Mouse (Mus musculus): ENCODE data around the gene Dnah1. TPM values are rescaled to one million over a fixed set of nuclear protein-coding genes. Genes with fewer than 3 reads are reported as not detected.

Gene Dnah1
- polyA plus RNA-seq, 1 experiment, result 0.02 TPM

GRCm38 (mm10) chr14:31217666-31218065 is 106.0 kb downstream of the Dnah1 start, which contains the start of gene Sema3g:
Sema3g (plus strand) TSS chr14:31217860.
- TF ChIP-seq MYOG (IDR thresholded peaks at IDR 0.05; ENCODE audit: control insufficient read depth in 1 of 3, insufficient read depth in 1 of 3, insufficient read length in 2 of 3, low read depth in 2 of 3) (no peak), REST (IDR thresholded peaks at IDR 0.05; ENCODE audit: insufficient read depth, insufficient read length) (no peak), SRF (IDR thresholded peaks at IDR 0.05; ENCODE audit: control insufficient read depth, insufficient read length, low read depth) (peak; percentile 80), POLR2A (IDR thresholded peaks at IDR 0.05; ENCODE audit: insufficient read length, low read depth) (peak; percentile 20)
- no peak within 1 kb of the TSS for H3K4me3 ChIP-seq
- peak within 1 kb of the TSS; percentile 57 for H3K4me2 ChIP-seq (ENCODE audit: low read depth)
- no peaks in the 10 kb centered on the region for H3K79me2 ChIP-seq (ENCODE audit: control insufficient read depth, insufficient read depth)
- peaks cover 10% of the 10 kb centered on the region for H3K27me3 ChIP-seq (ENCODE audit: control insufficient read depth, insufficient read depth, insufficient read length)
- H3ac ChIP-seq (ENCODE audit: control insufficient read depth, insufficient read length), result no peak within 1 kb of the TSS
- H3K36me3 ChIP-seq (ENCODE audit: control insufficient read depth, insufficient read depth), result no peaks in the 10 kb centered on the region

DNA sequence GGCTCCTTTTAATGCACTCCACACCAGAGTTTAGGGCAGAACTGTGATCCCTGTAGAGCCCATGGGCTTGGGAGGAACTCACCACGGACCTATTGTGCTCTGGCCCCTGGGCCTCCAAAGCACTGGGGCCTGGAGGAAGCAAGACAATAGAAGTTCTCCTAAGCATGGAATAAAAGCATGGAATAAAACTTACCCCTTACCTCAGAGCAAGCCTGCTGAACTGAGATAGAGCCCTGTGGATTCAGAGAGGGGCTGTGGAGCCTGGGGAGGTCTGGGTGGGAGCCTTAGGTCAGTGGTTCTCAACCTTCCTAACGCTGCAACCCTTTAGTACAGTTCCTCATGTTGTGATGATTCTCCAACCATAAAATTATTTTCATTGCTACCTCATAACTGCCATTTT is 106.8 kb downstream of the Dnah1 start, which contains the start of gene Nisch:
Gene Nisch, minus strand, starts transcription at position 101 of the 400 bp plus-strand sequence.
- Histone ChIP-seq H3K36me3 (ENCODE audit: control insufficient read depth, insufficient read depth) (peaks cover 5% of the 10 kb centered on the region), H3K27me3 (ENCODE audit: control insufficient read depth, insufficient read depth, insufficient read length) (peaks cover 7% of the 10 kb centered on the region), H3K79me2 (ENCODE audit: control insufficient read depth, insufficient read depth) (no peaks in the 10 kb centered on the region), H3K4me3 (no peak within 1 kb of the TSS), H3ac (ENCODE audit: control insufficient read depth, insufficient read length) (no peak within 1 kb of the TSS), H3K4me2 (ENCODE audit: low read depth) (peak within 1 kb of the TSS; percentile 57)
- TF ChIP-seq E2F4 (IDR thresholded peaks at IDR 0.05; ENCODE audit: insufficient read depth) (no peak), MYOG (IDR thresholded peaks at IDR 0.05; ENCODE audit: control insufficient read depth in 1 of 3, insufficient read depth in 1 of 3, insufficient read length in 2 of 3, low read depth in 2 of 3) (no peak), REST (IDR thresholded peaks at IDR 0.05; ENCODE audit: insufficient read depth, insufficient read length) (no peak), TCF12 (IDR thresholded peaks at IDR 0.05; ENCODE audit: insufficient read depth, poor library complexity, severe bottlenecking) (no peak), TCF3 (IDR thresholded peaks at IDR 0.05; ENCODE audit: insufficient read length, low read depth) (no peak), POLR2A (IDR thresholded peaks at IDR 0.05; ENCODE audit: insufficient read length, low read depth) (no peak), MAX (IDR thresholded peaks at IDR 0.05; ENCODE audit: low read depth) (no peak), MYOD1 (IDR thresholded peaks at IDR 0.05; ENCODE audit: control insufficient read depth in 1 of 3, insufficient read length in 2 of 3, low read depth in 2 of 3) (no peak), SRF (IDR thresholded peaks at IDR 0.05; ENCODE audit: control insufficient read depth, insufficient read length, low read depth) (no peak), USF1 (IDR thresholded peaks at IDR 0.05; ENCODE audit: low read depth) (no peak), CEBPB (IDR thresholded peaks at IDR 0.05; ENCODE audit: insufficient read depth, poor library complexity, severe bottlenecking) (no peak), POLR2AphosphoS2 (IDR thresholded peaks at IDR 0.05; ENCODE audit: insufficient read length, low read depth) (no peak)

DNA sequence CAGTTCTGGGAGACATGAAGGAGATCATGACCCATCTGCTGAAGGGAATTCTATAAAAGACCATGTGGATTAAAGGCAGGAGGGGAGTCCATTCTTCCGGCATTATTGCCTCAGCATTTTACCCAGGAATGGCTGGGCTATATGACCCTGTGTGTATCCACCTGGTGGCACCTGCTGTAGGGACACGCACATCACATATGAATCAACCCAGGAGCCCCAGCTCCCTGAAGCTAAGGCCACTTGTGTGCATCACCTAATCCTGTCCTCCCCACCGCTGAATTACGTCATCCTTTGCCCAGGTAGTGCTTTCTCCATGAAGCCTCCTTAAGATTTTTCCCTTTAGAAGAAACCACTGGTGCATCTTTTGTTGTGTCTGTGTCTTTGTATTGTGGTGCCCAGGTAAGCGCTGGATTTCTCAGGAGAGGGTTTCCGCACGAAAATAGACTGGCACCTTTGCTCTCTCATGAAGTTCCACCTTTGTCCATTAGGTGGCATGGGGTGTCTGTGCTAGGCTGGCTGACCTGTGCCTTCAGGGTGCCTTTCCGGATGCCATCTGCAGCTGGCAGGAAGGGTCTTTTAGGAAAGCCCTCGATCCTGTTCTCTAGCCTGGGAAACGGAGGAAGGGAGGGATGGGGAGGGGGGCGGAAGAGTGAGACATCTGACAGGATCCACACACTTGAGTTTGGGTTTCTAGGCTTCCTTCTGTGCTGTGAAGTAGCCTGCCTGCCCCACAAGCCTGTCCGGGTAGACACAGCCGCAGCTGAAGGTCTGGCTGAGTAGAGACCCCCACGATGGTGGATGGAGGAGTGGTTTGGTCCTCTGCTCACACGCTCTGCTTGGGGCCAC is 108.3 kb downstream of the Dnah1 start:
- H3K4me2 ChIP-seq (ENCODE audit: low read depth), result no peak overlapping the region
- TF ChIP-seq MYOG (IDR thresholded peaks at IDR 0.05; ENCODE audit: control insufficient read depth in 1 of 3, insufficient read depth in 1 of 3, insufficient read length in 2 of 3, low read depth in 2 of 3) (no peak), CEBPB (IDR thresholded peaks at IDR 0.05; ENCODE audit: insufficient read depth, poor library complexity, severe bottlenecking) (0 out of 2 replicates have a peak, but pooled peaks have one; percentile 8)

DNA sequence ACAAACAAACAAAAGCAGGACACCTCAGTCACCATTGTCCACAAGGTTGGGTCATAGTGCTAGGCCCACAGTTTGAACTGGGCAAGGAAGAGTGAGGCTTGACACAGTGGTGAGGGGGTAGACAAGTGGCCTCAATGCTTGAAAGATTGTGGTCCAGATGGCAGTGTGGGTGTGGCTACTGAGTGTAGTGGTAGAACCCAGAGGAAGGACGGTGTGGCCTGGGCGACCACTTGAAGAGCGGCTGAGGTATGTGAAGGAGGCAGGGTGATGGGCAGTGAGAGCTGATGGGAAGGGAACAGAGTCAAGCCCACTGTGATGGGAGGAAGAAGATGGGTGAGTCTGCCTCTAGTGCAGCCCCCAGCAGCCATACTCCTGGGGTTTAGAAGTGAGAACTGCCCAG is 109.0 kb downstream of the Dnah1 start:
- Histone ChIP-seq H3ac (ENCODE audit: control insufficient read depth, insufficient read length) (no peak overlapping the region), H3K79me2 (ENCODE audit: control insufficient read depth, insufficient read depth) (peaks cover 6% of the 10 kb centered on the region), H3K36me3 (ENCODE audit: control insufficient read depth, insufficient read depth) (peaks cover 19% of the 10 kb centered on the region), H3K4me2 (ENCODE audit: low read depth) (no peak overlapping the region), H3K27me3 (ENCODE audit: control insufficient read depth, insufficient read depth, insufficient read length) (no peaks in the 10 kb centered on the region), H3K4me3 (no peak overlapping the region)
- TF ChIP-seq CEBPB (IDR thresholded peaks at IDR 0.05; ENCODE audit: insufficient read depth, poor library complexity, severe bottlenecking) (no peak), E2F4 (IDR thresholded peaks at IDR 0.05; ENCODE audit: insufficient read depth) (no peak), POLR2A (IDR thresholded peaks at IDR 0.05; ENCODE audit: insufficient read length, low read depth) (peak; percentile 86), MYOG (IDR thresholded peaks at IDR 0.05; ENCODE audit: control insufficient read depth in 1 of 3, insufficient read depth in 1 of 3, insufficient read length in 2 of 3, low read depth in 2 of 3) (peak in 1 of 3 experiments; percentile 60), TCF12 (IDR thresholded peaks at IDR 0.05; ENCODE audit: insufficient read depth, poor library complexity, severe bottlenecking) (no peak), REST (IDR thresholded peaks at IDR 0.05; ENCODE audit: insufficient read depth, insufficient read length) (no peak), MYOD1 (IDR thresholded peaks at IDR 0.05; ENCODE audit: control insufficient read depth in 1 of 3, insufficient read length in 2 of 3, low read depth in 2 of 3) (peak in 1 of 3 experiments; percentile 1), SRF (IDR thresholded peaks at IDR 0.05; ENCODE audit: control insufficient read depth, insufficient read length, low read depth) (no peak), USF1 (IDR thresholded peaks at IDR 0.05; ENCODE audit: low read depth) (no peak), MAX (IDR thresholded peaks at IDR 0.05; ENCODE audit: low read depth) (no peak), TCF3 (IDR thresholded peaks at IDR 0.05; ENCODE audit: insufficient read length, low read depth) (no peak), POLR2AphosphoS2 (IDR thresholded peaks at IDR 0.05; ENCODE audit: insufficient read length, low read depth) (peak; percentile 99)

More for the DNA sequence above, 108.3 kb downstream of the Dnah1 start:
- Histone ChIP-seq H3K4me3 (no peak overlapping the region), H3K27me3 (ENCODE audit: control insufficient read depth, insufficient read depth, insufficient read length) (no peaks in the 10 kb centered on the region), H3K36me3 (ENCODE audit: control insufficient read depth, insufficient read depth) (peaks cover 13% of the 10 kb centered on the region), H3K79me2 (ENCODE audit: control insufficient read depth, insufficient read depth) (peaks cover 2% of the 10 kb centered on the region), H3ac (ENCODE audit: control insufficient read depth, insufficient read length) (no peak overlapping the region)

DNA sequence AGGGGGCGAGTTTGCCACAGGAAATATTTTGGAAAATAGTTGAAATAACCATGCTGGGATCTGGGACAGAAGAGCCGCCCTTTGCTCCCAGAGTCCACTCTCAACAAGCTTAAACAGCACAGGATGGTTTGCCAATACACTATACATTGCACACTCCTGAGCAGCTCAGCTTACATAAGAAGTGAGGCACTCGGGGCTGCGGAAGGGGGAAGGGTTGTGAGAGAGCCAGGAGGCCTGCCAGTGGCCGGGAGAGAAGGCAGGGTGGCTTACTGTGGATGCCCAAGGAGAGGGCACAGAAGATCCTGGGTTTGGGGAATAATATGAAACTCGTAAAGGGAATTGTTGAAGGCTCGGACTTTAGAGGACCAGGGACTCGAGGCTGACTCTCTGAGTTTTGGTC is 109.8 kb downstream of the Dnah1 start:
- peaks cover 6% of the 10 kb centered on the region for H3K79me2 ChIP-seq (ENCODE audit: control insufficient read depth, insufficient read depth)
- H3K4me3 ChIP-seq, result no peak overlapping the region
- H3K36me3 ChIP-seq (ENCODE audit: control insufficient read depth, insufficient read depth), result peaks cover 19% of the 10 kb centered on the region
- no peaks in the 10 kb centered on the region for H3K27me3 ChIP-seq (ENCODE audit: control insufficient read depth, insufficient read depth, insufficient read length)
- H3ac ChIP-seq (ENCODE audit: control insufficient read depth, insufficient read length), result no peak overlapping the region
- TF ChIP-seq POLR2A (IDR thresholded peaks at IDR 0.05; ENCODE audit: insufficient read length, low read depth) (peak; percentile 39), TCF12 (IDR thresholded peaks at IDR 0.05; ENCODE audit: insufficient read depth, poor library complexity, severe bottlenecking) (no peak), E2F4 (IDR thresholded peaks at IDR 0.05; ENCODE audit: insufficient read depth) (no peak), POLR2AphosphoS2 (IDR thresholded peaks at IDR 0.05; ENCODE audit: insufficient read length, low read depth) (peak; percentile 79)
- H3K4me2 ChIP-seq (ENCODE audit: low read depth), result no peak overlapping the region
